Mouse (Mus musculus): Measurements from ENCODE around the gene Vmn2r84. TPM values are rescaled to one million over a fixed set of nuclear protein-coding genes. Genes with fewer than 3 reads are reported as not detected.

Vmn2r84 gene
- total and polyA plus RNA-seq, 2 experiments from 2014 or later = 0.05 TPM; not detected in 1

GRCm38 (mm10) chr10:130375145-130375544, 19.0 kb downstream of the Vmn2r84 start:
- H3K27me3 ChIP-seq (ENCODE audit: insufficient read depth, low read length) = no peaks in the 10 kb centered on the region
- no peak overlapping the region for H3K4me2 ChIP-seq (ENCODE audit: low read depth, low read length, poor library complexity, severe bottlenecking)
- 84% methylated on average over 2 of the region's 2 CpGs for WGBS
- no peak overlapping the region for H3K9ac ChIP-seq (replicated peaks; ENCODE audit: low read length, poor library complexity, severe bottlenecking)
- ATAC-seq (ENCODE audit: low FRiP score) (no peak), DNase-seq (ENCODE audit: low spot score) (no peak)
- TF ChIP-seq CTCF (IDR thresholded peaks at IDR 0.05) = no peak
- no peaks in the 10 kb centered on the region for H3K9me3 ChIP-seq (ENCODE audit: low read length)
- no peaks in the 10 kb centered on the region for H3K4me1 ChIP-seq (ENCODE audit: insufficient read depth, low read length)
- H3K27ac ChIP-seq (ENCODE audit: low read depth, low read length) = no peak overlapping the region
- H3K4me3 ChIP-seq (ENCODE audit: low read depth, low read length) = no peak overlapping the region
- no peaks in the 10 kb centered on the region for H3K36me3 ChIP-seq (ENCODE audit: insufficient read depth, low read length)

GRCm38 (mm10) chr10:130372491-130373173, 21.5 kb downstream of the Vmn2r84 start:
- H3K9me3 ChIP-seq (ENCODE audit: low read length) = no peaks in the 10 kb centered on the region
- H3K36me3 ChIP-seq (ENCODE audit: insufficient read depth, low read length) = no peaks in the 10 kb centered on the region
- no peaks in the 10 kb centered on the region for H3K4me1 ChIP-seq (ENCODE audit: insufficient read depth, low read length)
- no peak overlapping the region for H3K9ac ChIP-seq (replicated peaks; ENCODE audit: low read length, poor library complexity, severe bottlenecking)
- H3K27ac ChIP-seq (ENCODE audit: low read depth, low read length) = no peak overlapping the region
- DNase-seq (ENCODE audit: low spot score) = no peak
- H3K4me3 ChIP-seq (ENCODE audit: low read depth, low read length) = no peak overlapping the region
- no peak for ATAC-seq (ENCODE audit: low FRiP score)
- H3K27me3 ChIP-seq (ENCODE audit: insufficient read depth, low read length) = no peaks in the 10 kb centered on the region
- WGBS = 81% methylated on average over 2 of the region's 2 CpGs
- no peak overlapping the region for H3K4me2 ChIP-seq (ENCODE audit: low read depth, low read length, poor library complexity, severe bottlenecking)
- TF ChIP-seq CTCF (IDR thresholded peaks at IDR 0.05) = no peak

- Histone ChIP-seq H3K4me3 (ENCODE audit: low read depth, low read length) (no peak overlapping the region), H3K27me3 (ENCODE audit: insufficient read depth, low read length) (no peaks in the 10 kb centered on the region), H3K27ac (ENCODE audit: low read depth, low read length) (no peak overlapping the region), H3K4me1 (ENCODE audit: insufficient read depth, low read length) (no peaks in the 10 kb centered on the region), H3K9me3 (ENCODE audit: low read length) (no peaks in the 10 kb centered on the region), H3K9ac (replicated peaks; ENCODE audit: low read length, poor library complexity, severe bottlenecking) (no peak overlapping the region), H3K36me3 (ENCODE audit: insufficient read depth, low read length) (no peaks in the 10 kb centered on the region), H3K4me2 (ENCODE audit: low read depth, low read length, poor library complexity, severe bottlenecking) (no peak overlapping the region)
- 57% methylated on average over 1 of the region's 1 CpGs for WGBS
- ATAC-seq (ENCODE audit: low FRiP score) (no peak), DNase-seq (ENCODE audit: low spot score) (no peak)
- no peak for TF ChIP-seq CTCF (IDR thresholded peaks at IDR 0.05)
These were observed 22.5 kb downstream of the Vmn2r84 start for GRCm38 (mm10) chr10:130371644-130372043.

GRCm38 (mm10) chr10:130370005-130370682, 24.0 kb downstream of the Vmn2r84 start:
- Histone ChIP-seq H3K27me3 (ENCODE audit: insufficient read depth, low read length) (no peaks in the 10 kb centered on the region), H3K9me3 (ENCODE audit: low read length) (no peaks in the 10 kb centered on the region), H3K9ac (replicated peaks; ENCODE audit: low read length, poor library complexity, severe bottlenecking) (no peak overlapping the region), H3K4me1 (ENCODE audit: insufficient read depth, low read length) (no peaks in the 10 kb centered on the region), H3K27ac (ENCODE audit: low read depth, low read length) (no peak overlapping the region), H3K4me3 (ENCODE audit: low read depth, low read length) (no peak overlapping the region), H3K4me2 (ENCODE audit: low read depth, low read length, poor library complexity, severe bottlenecking) (no peak overlapping the region), H3K36me3 (ENCODE audit: insufficient read depth, low read length) (no peaks in the 10 kb centered on the region)
- no peak for ATAC-seq (ENCODE audit: low FRiP score)
- 88% methylated on average over 2 of the region's 2 CpGs for WGBS
- DNase-seq (ENCODE audit: low spot score) = no peak
- TF ChIP-seq CTCF (IDR thresholded peaks at IDR 0.05) = no peak

- H3K27me3 ChIP-seq (ENCODE audit: insufficient read depth, low read length) = no peaks in the 10 kb centered on the region
These were observed 25.7 kb downstream of the Vmn2r84 start for GRCm38 (mm10) chr10:130368384-130368783.

GRCm38 (mm10) chr10:130364766-130365165, 29.4 kb downstream of the Vmn2r84 start:
- H3K36me3 ChIP-seq (ENCODE audit: insufficient read depth, low read length) = no peaks in the 10 kb centered on the region
- no peak overlapping the region for H3K4me2 ChIP-seq (ENCODE audit: low read depth, low read length, poor library complexity, severe bottlenecking)
- H3K9me3 ChIP-seq (ENCODE audit: low read length) = no peaks in the 10 kb centered on the region
- no peaks in the 10 kb centered on the region for H3K4me1 ChIP-seq (ENCODE audit: insufficient read depth, low read length)
- H3K27me3 ChIP-seq (ENCODE audit: insufficient read depth, low read length) = no peaks in the 10 kb centered on the region
- ATAC-seq (ENCODE audit: low FRiP score) = no peak
- H3K9ac ChIP-seq (replicated peaks; ENCODE audit: low read length, poor library complexity, severe bottlenecking) = no peak overlapping the region
- no peak for DNase-seq (ENCODE audit: low spot score)
- H3K4me3 ChIP-seq (ENCODE audit: low read depth, low read length) = no peak overlapping the region
- H3K27ac ChIP-seq (ENCODE audit: low read depth, low read length) = no peak overlapping the region
- no peak for TF ChIP-seq CTCF (IDR thresholded peaks at IDR 0.05)

More at GRCm38 (mm10) chr10:130368384-130368783, 25.7 kb downstream of the Vmn2r84 start:
- no peak overlapping the region for H3K4me3 ChIP-seq (ENCODE audit: low read depth, low read length)
- H3K36me3 ChIP-seq (ENCODE audit: insufficient read depth, low read length) = no peaks in the 10 kb centered on the region
- no peak overlapping the region for H3K4me2 ChIP-seq (ENCODE audit: low read depth, low read length, poor library complexity, severe bottlenecking)
- no peaks in the 10 kb centered on the region for H3K9me3 ChIP-seq (ENCODE audit: low read length)
- no peaks in the 10 kb centered on the region for H3K4me1 ChIP-seq (ENCODE audit: insufficient read depth, low read length)
- H3K27ac ChIP-seq (ENCODE audit: low read depth, low read length) = no peak overlapping the region
- no peak for TF ChIP-seq CTCF (IDR thresholded peaks at IDR 0.05)
- no peak for ATAC-seq (ENCODE audit: low FRiP score)
- no peak for DNase-seq (ENCODE audit: low spot score)
- no peak overlapping the region for H3K9ac ChIP-seq (replicated peaks; ENCODE audit: low read length, poor library complexity, severe bottlenecking)

Measured in midbrain, postnatal 0 days (tissue).